Comparison of ENCODE assay signal across 42 mouse cellular contexts in genomic region chr19:59404082-59404481, GRCm38 (mm10). TPM values are rescaled to one million over a fixed set of nuclear protein-coding genes. Genes with fewer than 3 reads are reported as not detected.
"Had no signal": no experiment of that assay in that cellular context is flagged by ENCODE, and none has a peak within 500 bp of the region (broad histone marks: within the 10 kb centered on the region; RNA-seq: fewer than 3 reads in every experiment).

No protein-coding gene starts in this region.

- H3K27me3 ChIP-seq: kidney, embryonic 15.5 days had no signal

- H3K4me3 ChIP-seq: heart, embryonic 10.5 days; heart, embryonic 12.5 days; heart, embryonic 13.5 days; heart, embryonic 15.5 days; hindbrain, embryonic 10.5 days; hindbrain, embryonic 12.5 days; hindbrain, embryonic 13.5 days; hindbrain, embryonic 15.5 days; intestine, embryonic 15.5 days; kidney, embryonic 15.5 days; layer of hippocampus, adult 2 months; left cerebral cortex, adult 2 months had no signal

- H3K4me1 ChIP-seq: heart, embryonic 12.5 days; hindbrain, embryonic 12.5 days; hindbrain, embryonic 13.5 days; hindbrain, embryonic 15.5 days had no signal

- H3K9me3 ChIP-seq: heart, embryonic 10.5 days; heart, embryonic 12.5 days; heart, embryonic 13.5 days; heart, embryonic 15.5 days; hindbrain, embryonic 10.5 days; hindbrain, embryonic 12.5 days; hindbrain, embryonic 13.5 days; hindbrain, embryonic 15.5 days; intestine, embryonic 15.5 days; kidney, embryonic 15.5 days had no signal

- ATAC-seq: hindbrain, embryonic 16.5 days; hindbrain, postnatal 0 days; inflammation-experienced regulatory T-cells, adult 6 months; intestine, embryonic 15.5 days; intestine, postnatal 0 days had no signal

- DNase-seq: heart, postnatal 10 days; heart, postnatal 14 days; heart, postnatal 36 days; heart, postnatal 4 days; kidney, adult 11 months; kidney, adult 18-20 months; kidney, adult 2 months; kidney, adult 8-10 months; kidney, adult 9 months; kidney, postnatal 10 days; kidney, postnatal 14 days; kidney, postnatal 25 days; kidney, postnatal 36 days; kidney, postnatal 4 days; layer of hippocampus, adult 9-11 months; layer of hippocampus, postnatal 36 days had no signal

- H3K36me3 ChIP-seq: heart, embryonic 10.5 days; heart, embryonic 12.5 days; heart, embryonic 13.5 days; heart, embryonic 15.5 days; hindbrain, embryonic 10.5 days; hindbrain, embryonic 12.5 days; hindbrain, embryonic 13.5 days; hindbrain, embryonic 15.5 days; intestine, embryonic 15.5 days; kidney, embryonic 15.5 days had no signal

- H3K9ac ChIP-seq: heart, embryonic 12.5 days; heart, embryonic 13.5 days; heart, embryonic 15.5 days; hindbrain, embryonic 12.5 days; hindbrain, embryonic 13.5 days; hindbrain, embryonic 14.5 days; hindbrain, embryonic 15.5 days; intestine, embryonic 15.5 days; kidney, embryonic 15.5 days had no signal

- H3K27ac ChIP-seq: heart, embryonic 10.5 days; heart, embryonic 13.5 days; heart, embryonic 15.5 days; hindbrain, embryonic 10.5 days; hindbrain, embryonic 12.5 days; hindbrain, embryonic 13.5 days; hindbrain, embryonic 14.5 days; hindbrain, embryonic 15.5 days; hindbrain, postnatal 0 days; intestine, embryonic 15.5 days; kidney, embryonic 15.5 days; kidney, postnatal 0 days; layer of hippocampus, adult 2 months; left cerebral cortex, adult 2 months had no signal

- H3K4me2 ChIP-seq: heart, embryonic 11.5 days; heart, embryonic 12.5 days; heart, embryonic 13.5 days; heart, embryonic 15.5 days; hindbrain, embryonic 12.5 days; hindbrain, embryonic 13.5 days; hindbrain, embryonic 14.5 days; hindbrain, embryonic 15.5 days; intestine, embryonic 15.5 days; kidney, embryonic 15.5 days had no signal

RNA-seq across cellular contexts. Expression of gene Emx2, which starts 54.1 kb away (rescaled TPM):
- total RNA-seq: heart, postnatal 10 days; heart, postnatal 14 days; heart, postnatal 25 days; heart, postnatal 36 days; heart, postnatal 4 days; hematopoietic stem cell, adult 5-6 weeks had no signal
- polyA plus RNA-seq: heart, embryonic 12.5 days; heart, embryonic 13.5 days; heart, embryonic 14.5 days; heart, embryonic 15.5 days; heart, embryonic 16.5 days; heart, postnatal 0 days; hindbrain, embryonic 14.5 days; hindbrain, embryonic 16.5 days; inflammation-experienced regulatory T-cells, adult 6 months; intestine, embryonic 14.5 days; intestine, postnatal 0 days; large intestine, adult 2 months had no signal
